Mouse (Mus musculus): ENCODE measurements around the gene Ormdl2. TPM values are rescaled to one million over a fixed set of nuclear protein-coding genes. Genes with fewer than 3 reads are reported as not detected.
"Not testable (repeated sequence)": the region's sequence is repeated elsewhere in the genome, so short reads cannot be mapped to it uniquely, and the experiment has no call there.

Gene Ormdl2
- polyA plus RNA-seq, 1 experiment from 2014 or later, result 80.6 TPM

DNA sequence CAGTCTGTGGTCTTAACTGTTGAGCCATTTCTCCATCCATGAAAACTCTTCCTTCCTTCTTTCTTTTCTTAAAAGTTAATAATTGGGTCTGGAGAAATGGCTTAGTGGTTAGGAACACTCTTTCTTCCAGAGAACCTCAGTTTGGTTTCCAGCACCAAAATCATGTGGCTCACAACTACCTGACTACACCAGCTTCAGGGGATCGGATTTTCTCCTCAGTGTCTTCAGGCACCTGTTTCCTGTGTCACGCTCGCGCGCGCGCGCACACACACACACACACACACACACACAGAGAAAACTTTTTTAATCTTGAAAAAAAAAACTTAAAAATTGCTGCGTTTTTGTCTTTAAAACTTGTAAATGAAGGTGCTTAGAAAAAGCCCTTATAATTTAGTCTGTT lies 2.4 kb upstream of the Ormdl2 start:
- no peak for ATAC-seq
- H3K9me3 ChIP-seq (ENCODE audit: low read length), result no peaks in the 10 kb centered on the region
- 91% methylated on average over 9 of the region's 9 CpGs for WGBS (ENCODE audit: insufficient replicate concordance)

DNA sequence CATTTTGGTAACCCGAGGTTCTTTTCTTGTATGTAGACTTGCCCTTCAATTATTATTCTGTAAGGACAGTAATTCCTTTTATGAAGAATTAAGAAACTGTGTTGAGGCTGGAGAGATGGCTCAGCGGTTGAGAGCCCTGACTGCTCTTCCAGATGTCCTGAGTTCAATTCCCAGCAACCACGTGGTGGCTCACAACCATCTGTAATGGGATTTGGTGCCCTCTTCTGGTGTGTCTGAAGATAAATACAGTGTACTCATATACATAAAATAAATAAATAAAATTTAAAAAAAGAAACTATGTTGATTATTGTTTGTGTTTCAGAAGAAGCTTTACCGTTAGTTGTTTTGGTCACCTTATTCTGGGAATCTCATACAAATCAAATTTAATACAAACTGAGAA lies 1.6 kb upstream of the Ormdl2 start:
- H3K9ac ChIP-seq (replicated peaks); H3K27ac ChIP-seq (ENCODE audit: low read depth); ATAC-seq; H3K36me3 ChIP-seq (replicated peaks; ENCODE audit: insufficient read depth, low read length); H3K9me3 ChIP-seq (ENCODE audit: low read length); H3K27me3 ChIP-seq (ENCODE audit: insufficient read depth, low read length); DNase-seq: not testable (repeated sequence)
- 0 out of 2 replicates have a peak, but pooled peaks have one; percentile 4 for TF ChIP-seq CTCF (IDR thresholded peaks at IDR 0.05; ENCODE audit: low read depth)
- peak overlapping the region; percentile 87; the same call in 1 of the 2 replicates for H3K4me3 ChIP-seq (ENCODE audit: low read depth, low read length)
- H3K4me1 ChIP-seq (ENCODE audit: insufficient read depth), result peaks cover 26% of the 10 kb centered on the region
- 73% methylated on average over 4 of the region's 4 CpGs for WGBS (ENCODE audit: insufficient replicate concordance)
- peak overlapping the region; percentile 83 for H3K4me2 ChIP-seq (ENCODE audit: low read depth, low read length)

More for the DNA sequence above, 2.4 kb upstream of the Ormdl2 start:
- DNase-seq, result no peak
- H3K27me3 ChIP-seq (ENCODE audit: insufficient read depth, low read length), result no peaks in the 10 kb centered on the region
- no peak for TF ChIP-seq EP300 (IDR thresholded peaks at IDR 0.05; ENCODE audit: low read depth)
- TF ChIP-seq CTCF (IDR thresholded peaks at IDR 0.05; ENCODE audit: low read depth), result no peak
- H3K9ac ChIP-seq (replicated peaks), result no peak overlapping the region
- H3K4me1 ChIP-seq (ENCODE audit: insufficient read depth), result peaks cover 26% of the 10 kb centered on the region
- no peak overlapping the region for H3K4me3 ChIP-seq (ENCODE audit: low read depth, low read length)
- H3K27ac ChIP-seq (ENCODE audit: low read depth), result no peak overlapping the region
- no peak overlapping the region for H3K4me2 ChIP-seq (ENCODE audit: low read depth, low read length)
- peaks cover 8% of the 10 kb centered on the region for H3K36me3 ChIP-seq (replicated peaks; ENCODE audit: insufficient read depth, low read length)

- H3K4me2 ChIP-seq (ENCODE audit: low read depth, low read length), result peak overlapping the region; percentile 83
- H3K4me1 ChIP-seq (ENCODE audit: insufficient read depth), result peaks cover 26% of the 10 kb centered on the region
- H3K27me3 ChIP-seq (ENCODE audit: insufficient read depth, low read length), result no peaks in the 10 kb centered on the region
- ATAC-seq, result no peak
- peak overlapping the region; percentile 85 for H3K9ac ChIP-seq (replicated peaks)
- H3K36me3 ChIP-seq (replicated peaks; ENCODE audit: insufficient read depth, low read length), result peaks cover 17% of the 10 kb centered on the region
- peak overlapping the region; percentile 87 for H3K4me3 ChIP-seq (ENCODE audit: low read depth, low read length)
- no peak for TF ChIP-seq CTCF (IDR thresholded peaks at IDR 0.05; ENCODE audit: low read depth)
- no peak for TF ChIP-seq EP300 (IDR thresholded peaks at IDR 0.05; ENCODE audit: low read depth)
- H3K9me3 ChIP-seq (ENCODE audit: low read length), result no peaks in the 10 kb centered on the region
- 3% methylated on average over 13 of the region's 13 CpGs for WGBS (ENCODE audit: insufficient replicate concordance)
- no peak for DNase-seq
- H3K27ac ChIP-seq (ENCODE audit: low read depth), result peak overlapping the region; percentile 72
These were observed 690 bp upstream of the Ormdl2 start for GRCm38 (mm10) chr10:128822135-128822534.

DNA sequence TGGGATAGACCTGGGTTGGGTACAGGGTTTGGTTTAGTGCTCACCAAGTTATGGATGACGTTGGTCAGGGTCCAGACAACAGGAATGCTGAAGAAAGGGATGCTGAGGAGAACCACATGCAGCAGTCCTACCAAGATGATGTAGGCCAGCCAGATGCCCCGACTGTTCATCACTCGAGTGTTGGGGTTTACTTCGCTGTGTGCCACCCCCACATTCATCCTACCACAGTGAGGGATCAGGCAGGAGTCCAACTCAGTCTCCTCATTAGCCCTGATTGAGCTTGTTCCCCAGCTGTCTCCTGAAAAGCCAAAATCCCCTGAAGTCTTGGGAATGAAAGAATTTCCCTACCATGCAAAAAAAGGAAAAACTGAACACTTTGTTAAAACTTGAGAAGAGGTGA lies 1.2 kb downstream of the Ormdl2 start:
- no peak for DNase-seq
- Histone ChIP-seq H3K4me2 (ENCODE audit: low read depth, low read length) (peak overlapping the region; percentile 78), H3K36me3 (replicated peaks; ENCODE audit: insufficient read depth, low read length) (peaks cover 35% of the 10 kb centered on the region)

GRCm38 (mm10) chr10:128817033-128817432 lies 4.4 kb downstream of the Ormdl2 start, which contains the start of gene Sarnp:
Gene Sarnp (plus strand): TSS chr10:128817333.
- Histone ChIP-seq H3K4me3 (ENCODE audit: low read depth, low read length) (no peak within 1 kb of the TSS), H3K9me3 (ENCODE audit: low read length) (no peaks in the 10 kb centered on the region), H3K36me3 (replicated peaks; ENCODE audit: insufficient read depth, low read length) (peaks cover 50% of the 10 kb centered on the region), H3K4me1 (ENCODE audit: insufficient read depth) (peaks cover 14% of the 10 kb centered on the region), H3K27me3 (ENCODE audit: insufficient read depth, low read length) (no peaks in the 10 kb centered on the region), H3K27ac (ENCODE audit: low read depth) (no peak within 1 kb of the TSS), H3K4me2 (ENCODE audit: low read depth, low read length) (no peak within 1 kb of the TSS), H3K9ac (replicated peaks) (no peak within 1 kb of the TSS)
- WGBS (ENCODE audit: insufficient replicate concordance), result 84% methylated on average over 13 of the region's 13 CpGs
- TF ChIP-seq CTCF (IDR thresholded peaks at IDR 0.05; ENCODE audit: low read depth), result no peak
- TF ChIP-seq EP300 (IDR thresholded peaks at IDR 0.05; ENCODE audit: low read depth), result no peak
- no peak for ATAC-seq
- no peak for DNase-seq

More for the DNA sequence above, 1.2 kb downstream of the Ormdl2 start:
- H3K9me3 ChIP-seq (ENCODE audit: low read length), result no peaks in the 10 kb centered on the region
- H3K4me1 ChIP-seq (ENCODE audit: insufficient read depth), result peaks cover 26% of the 10 kb centered on the region
- TF ChIP-seq EP300 (IDR thresholded peaks at IDR 0.05; ENCODE audit: low read depth), result no peak
- TF ChIP-seq CTCF (IDR thresholded peaks at IDR 0.05; ENCODE audit: low read depth), result no peak
- 73% methylated on average over 4 of the region's 4 CpGs for WGBS (ENCODE audit: insufficient replicate concordance)
- peak overlapping the region; percentile 87; the same call in 1 of the 2 replicates for H3K4me3 ChIP-seq (ENCODE audit: low read depth, low read length)
- no peak overlapping the region for H3K9ac ChIP-seq (replicated peaks)
- H3K27me3 ChIP-seq (ENCODE audit: insufficient read depth, low read length), result no peaks in the 10 kb centered on the region
- H3K27ac ChIP-seq (ENCODE audit: low read depth), result no peak overlapping the region
- no peak for ATAC-seq

DNA sequence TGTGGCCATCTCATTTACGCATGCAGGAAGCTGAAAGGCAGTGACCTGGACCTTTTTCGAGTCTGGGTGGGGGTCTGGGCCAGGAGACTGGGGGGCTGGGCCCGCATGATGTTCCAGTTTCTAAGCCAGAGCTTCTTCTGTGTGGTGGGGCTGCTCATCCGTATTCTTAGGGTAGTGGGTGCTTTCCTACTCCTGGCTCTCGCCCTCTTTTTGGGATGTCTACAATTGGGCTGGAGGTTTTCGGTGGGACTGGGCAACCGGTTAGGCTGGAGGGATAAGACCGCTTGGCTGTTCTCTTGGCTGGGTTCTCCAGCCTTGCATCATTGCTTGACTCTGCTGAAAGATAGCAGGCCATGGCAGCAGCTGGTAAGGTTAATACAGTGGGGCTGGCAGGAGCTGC lies 14.4 kb downstream of the Ormdl2 start:
- Histone ChIP-seq H3K27me3 (ENCODE audit: insufficient read depth, low read length) (no peaks in the 10 kb centered on the region), H3K36me3 (replicated peaks; ENCODE audit: insufficient read depth, low read length) (peaks cover 11% of the 10 kb centered on the region), H3K27ac (ENCODE audit: low read depth) (no peak overlapping the region), H3K4me2 (ENCODE audit: low read depth, low read length) (peak overlapping the region; percentile 100), H3K9me3 (ENCODE audit: low read length) (no peaks in the 10 kb centered on the region), H3K9ac (replicated peaks) (no peak overlapping the region; the same call in 1 of the 2 replicates), H3K4me3 (ENCODE audit: low read depth, low read length) (peak overlapping the region; percentile 95), H3K4me1 (ENCODE audit: insufficient read depth) (peaks cover 31% of the 10 kb centered on the region)
- no peak for TF ChIP-seq EP300 (IDR thresholded peaks at IDR 0.05; ENCODE audit: low read depth)
- 84% methylated on average over 8 of the region's 8 CpGs for WGBS (ENCODE audit: insufficient replicate concordance)
- ATAC-seq, result no peak
- DNase-seq, result no peak

Data from liver, postnatal 0 days (tissue).